Comparison of ENCODE assay signal across 7 mouse cellular contexts in genomic region chr2:157458472-157458871, GRCm38 (mm10). TPM values are rescaled to one million over a fixed set of nuclear protein-coding genes. Genes with fewer than 3 reads are reported as not detected.
DNase-seq lines count a peak whose midpoint lies in the region; ATAC-seq lines count a peak whose summit lies in the region.

No protein-coding gene starts in this region.

- no peak overlapping the region for H3K4me3 ChIP-seq in hindbrain, embryonic 14.5 days (replicated peaks; ENCODE audit: low read length)
- H3K4me3 ChIP-seq in midbrain, embryonic 10.5 days, result peak overlapping the region; percentile 17

- peak overlapping the region; percentile 90 for H3K27ac ChIP-seq in hindbrain, embryonic 14.5 days
- peak overlapping the region; percentile 99 for H3K27ac ChIP-seq in midbrain, embryonic 10.5 days (replicated peaks)

- peak; percentile 66 for DNase-seq in T-cell, adult 2 months (ENCODE audit: low spot score)
- DNase-seq in cerebellum, adult 9-11 months, result peak; percentile 60
- DNase-seq in gastrocnemius, adult 18-20 months (ENCODE audit: low spot score), result peak; percentile 66
- DNase-seq in hindbrain, embryonic 14.5 days (ENCODE audit: low spot score), result peak; percentile 84
- DNase-seq in left cerebral cortex, postnatal 25 days (ENCODE audit: low spot score in 2 of 2), result peak; percentile 68 to 80
- DNase-seq in midbrain, embryonic 10.5 days (ENCODE audit: low spot score), result peak; percentile 86
- DNase-seq in spleen, adult 12 weeks (ENCODE audit: low spot score), result peak; percentile 50

- peak overlapping the region; percentile 2; the same call in 1 of the 2 replicates for H3K9ac ChIP-seq in hindbrain, embryonic 14.5 days

- peaks cover 44% of the 10 kb centered on the region for H3K4me1 ChIP-seq in hindbrain, embryonic 14.5 days (replicated peaks; ENCODE audit: control insufficient read depth, insufficient read depth, low read length)
- peaks cover 74% of the 10 kb centered on the region for H3K4me1 ChIP-seq in midbrain, embryonic 10.5 days

- no peak for ATAC-seq in hindbrain, embryonic 14.5 days (ENCODE audit: low FRiP score)

- H3K27me3 ChIP-seq in hindbrain, embryonic 14.5 days (ENCODE audit: control insufficient read depth, insufficient read depth, low read length), result no peaks in the 10 kb centered on the region
- H3K27me3 ChIP-seq in midbrain, embryonic 10.5 days (ENCODE audit: low read depth, poor library complexity, severe bottlenecking), result peaks cover 47% of the 10 kb centered on the region

- 25% methylated on average over 14 of the region's 14 CpGs for WGBS in hindbrain, embryonic 14.5 days
- 20% methylated on average over 14 of the region's 14 CpGs for WGBS in midbrain, embryonic 10.5 days

- no peaks in the 10 kb centered on the region for H3K9me3 ChIP-seq in hindbrain, embryonic 14.5 days (ENCODE audit: control insufficient read depth, low read length)
- no peaks in the 10 kb centered on the region for H3K9me3 ChIP-seq in midbrain, embryonic 10.5 days (replicated peaks)

- intact Hi-C loops in left cerebral cortex, postnatal 25 days (cut with DNase I), result loop anchor here (2.0 kb wide), 1 partner anchor 112 kb away; the partner anchor contains the start of gene Blcap

- H3K4me2 ChIP-seq in hindbrain, embryonic 14.5 days (replicated peaks), result no peak overlapping the region

- H3K36me3 ChIP-seq in hindbrain, embryonic 14.5 days (replicated peaks; ENCODE audit: control insufficient read depth, insufficient read depth), result peaks cover 62% of the 10 kb centered on the region
- H3K36me3 ChIP-seq in midbrain, embryonic 10.5 days, result peaks cover 31% of the 10 kb centered on the region

RNA-seq across cellular contexts. Expression of gene Src, which starts 40.2 kb away (rescaled TPM):
- total RNA-seq in gastrocnemius, adult 18-20 months (2021), result 1 to 10 TPM; 2.8 to 3.0 TPM
- polyA plus RNA-seq in hindbrain, embryonic 14.5 days (2014; fragmentation: Nextera tagmentation; extraction: Ambion mirVana), result 24.8 and 30.1 TPM in 2 replicates
- 100 to 1,000 TPM; 116 to 137 TPM for total RNA-seq in left cerebral cortex, postnatal 25 days (2021)
- polyA plus RNA-seq in midbrain, embryonic 10.5 days (2016; fragmentation: Nextera tagmentation; extraction: Ambion mirVana), result 16.1 and 19.3 TPM in 2 replicates

Comparison
In these comparisons a context has a peak if more than half of its experiments do, and no peak if none do; other contexts are left out.
1. RNA of gene Src, which starts 40.2 kb away (total RNA-seq): 116 to 137 TPM in left cerebral cortex, postnatal 25 days; 2.8 to 3.0 TPM in gastrocnemius, adult 18-20 months; every median in the first group is over 10 times any median in the second.
2. Peak in every context shown above with its lines, with median percentiles within 50 percentile points of each other: DNase-seq.